Mouse (Mus musculus) small intestine, adult 2 months (tissue): ENCODE results near the gene Rptor.

Source experiments
- CTCF ChIP-seq: fragments of 200-500 bp; IDR thresholded peaks from 2 replicates; pipeline ENCODE4 v1.5.1; 2012; ENCODE audit warnings: low read depth, mild to moderate bottlenecking, control low read depth, inconsistent platforms, low read length, moderate library complexity, mixed read lengths; ENCODE audit not compliant: insufficient replicate concordance, insufficient read length; ENCODE audit errors: extremely low read depth
- POLR2A ChIP-seq: fragments of 200-500 bp; IDR thresholded peaks from 2 replicates; pipeline ENCODE4 v1.6.1; 2012; ENCODE audit warnings: low read depth, mild to moderate bottlenecking, control low read depth, inconsistent platforms, low read length, moderate library complexity

DNA sequence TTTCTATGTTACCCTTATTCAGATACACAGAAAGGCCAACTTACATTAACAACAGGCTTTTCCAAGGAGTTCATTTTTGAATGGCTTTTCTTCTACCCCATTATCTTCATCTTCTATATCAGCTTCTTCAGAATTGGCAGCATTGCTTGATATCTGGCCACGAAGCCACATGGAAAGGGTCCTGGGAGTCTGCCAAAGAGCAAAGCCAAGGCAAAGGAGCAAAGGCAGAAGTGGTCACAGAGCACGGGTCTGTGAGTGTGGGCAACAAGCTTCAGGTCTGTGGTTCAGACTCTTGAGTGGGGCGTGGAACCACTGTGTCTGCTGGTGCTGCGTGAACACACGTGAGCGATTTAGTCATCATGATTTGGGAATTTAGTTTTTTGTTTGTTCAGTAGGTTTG is 223.1 kb downstream of the Rptor start:
- TF ChIP-seq CTCF (no peak), POLR2A (no peak)
